Mouse (Mus musculus): Measurements from ENCODE around the gene 1810010D01Rik. TPM values are rescaled to one million over a fixed set of nuclear protein-coding genes. Genes with fewer than 3 reads are reported as not detected.

Gene 1810010D01Rik
- polyA plus RNA-seq, 1 experiment from 2014 or later: 0.21 TPM

DNA sequence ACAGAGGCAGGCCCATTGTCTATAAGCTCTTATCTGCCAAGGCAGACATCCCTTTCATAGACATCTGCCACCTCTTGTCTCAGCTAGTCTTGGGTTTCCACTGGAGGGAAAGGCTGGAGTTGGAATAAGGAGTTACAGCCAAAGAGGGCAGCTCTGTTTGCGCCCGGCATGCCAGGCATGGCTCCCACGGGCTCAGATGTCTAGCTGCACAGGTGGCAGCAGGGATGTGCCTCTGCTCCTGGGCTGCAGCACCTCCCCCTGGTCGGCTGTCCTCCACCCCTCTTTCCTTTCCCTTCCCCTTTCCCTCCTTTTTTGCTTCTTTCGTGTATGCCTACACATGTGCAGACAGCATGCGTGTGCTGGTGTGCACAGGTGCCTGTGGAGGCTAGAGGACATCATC is 15.1 kb downstream of the 1810010D01Rik start:
- H3K4me1 ChIP-seq (replicated peaks; ENCODE audit: control insufficient read depth, insufficient read depth, low read length): no peaks in the 10 kb centered on the region; the same call in 1 of the 2 replicates
- no peaks in the 10 kb centered on the region for H3K36me3 ChIP-seq (ENCODE audit: control insufficient read depth, insufficient read depth, low read length)
- no peak overlapping the region for H3K4me2 ChIP-seq (ENCODE audit: low read depth, low read length, severe bottlenecking)
- ATAC-seq (replicated peaks; ENCODE audit: low FRiP score): no peak
- H3K9me3 ChIP-seq (ENCODE audit: control insufficient read depth, low read length): no peaks in the 10 kb centered on the region
- no peak overlapping the region for H3K4me3 ChIP-seq (ENCODE audit: low read depth, low read length)
- no peaks in the 10 kb centered on the region for H3K27me3 ChIP-seq (ENCODE audit: control insufficient read depth, insufficient read depth, low read length)
- H3K27ac ChIP-seq (ENCODE audit: low read depth, low read length): no peak overlapping the region
- WGBS: 76% methylated on average over 6 of the region's 6 CpGs
- no peak overlapping the region for H3K9ac ChIP-seq (ENCODE audit: low read length)
- no peak for DNase-seq (ENCODE audit: low spot score)

GRCm38 (mm10) chr7:145190520-145190919 is 17.4 kb downstream of the 1810010D01Rik start:
- Histone ChIP-seq H3K4me3 (ENCODE audit: low read depth, low read length) (no peak overlapping the region), H3K4me1 (replicated peaks; ENCODE audit: control insufficient read depth, insufficient read depth, low read length) (no peaks in the 10 kb centered on the region), H3K9me3 (ENCODE audit: control insufficient read depth, low read length) (no peaks in the 10 kb centered on the region), H3K4me2 (ENCODE audit: low read depth, low read length, severe bottlenecking) (no peak overlapping the region), H3K36me3 (ENCODE audit: control insufficient read depth, insufficient read depth, low read length) (no peaks in the 10 kb centered on the region), H3K27me3 (ENCODE audit: control insufficient read depth, insufficient read depth, low read length) (no peaks in the 10 kb centered on the region), H3K27ac (ENCODE audit: low read depth, low read length) (no peak overlapping the region), H3K9ac (ENCODE audit: low read length) (no peak overlapping the region)
- DNase-seq (ENCODE audit: low spot score) (no peak), ATAC-seq (replicated peaks; ENCODE audit: low FRiP score) (no peak)

DNA sequence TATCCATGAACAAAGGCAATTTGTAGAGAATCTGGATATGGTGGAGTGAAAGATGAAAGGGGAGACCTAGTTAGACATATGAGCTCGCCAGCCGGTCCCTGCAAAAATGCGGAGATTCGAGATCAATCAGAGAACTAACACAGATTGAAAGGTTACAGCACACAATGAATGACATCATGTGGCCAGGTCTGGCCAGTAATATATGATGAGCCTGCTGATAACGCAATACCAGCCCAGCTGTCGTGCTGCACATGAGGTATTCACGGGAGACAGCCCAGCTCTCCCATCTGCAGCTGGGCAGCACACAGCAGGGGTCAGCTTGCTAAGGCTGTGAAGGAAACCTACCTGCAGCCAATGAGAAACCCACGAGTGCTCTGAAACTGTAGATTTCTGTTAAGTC is 18.6 kb downstream of the 1810010D01Rik start:
- DNase-seq (ENCODE audit: low spot score): no peak
- no peak overlapping the region for H3K4me3 ChIP-seq (ENCODE audit: low read depth, low read length)
- no peaks in the 10 kb centered on the region for H3K4me1 ChIP-seq (replicated peaks; ENCODE audit: control insufficient read depth, insufficient read depth, low read length)
- H3K27me3 ChIP-seq (ENCODE audit: control insufficient read depth, insufficient read depth, low read length): no peaks in the 10 kb centered on the region
- no peak overlapping the region for H3K9ac ChIP-seq (ENCODE audit: low read length)
- WGBS: 60% methylated on average over 8 of the region's 8 CpGs
- ATAC-seq (replicated peaks; ENCODE audit: low FRiP score): no peak
- H3K9me3 ChIP-seq (ENCODE audit: control insufficient read depth, low read length): no peaks in the 10 kb centered on the region
- H3K36me3 ChIP-seq (ENCODE audit: control insufficient read depth, insufficient read depth, low read length): no peaks in the 10 kb centered on the region
- H3K27ac ChIP-seq (ENCODE audit: low read depth, low read length): no peak overlapping the region
- H3K4me2 ChIP-seq (ENCODE audit: low read depth, low read length, severe bottlenecking): no peak overlapping the region

DNA sequence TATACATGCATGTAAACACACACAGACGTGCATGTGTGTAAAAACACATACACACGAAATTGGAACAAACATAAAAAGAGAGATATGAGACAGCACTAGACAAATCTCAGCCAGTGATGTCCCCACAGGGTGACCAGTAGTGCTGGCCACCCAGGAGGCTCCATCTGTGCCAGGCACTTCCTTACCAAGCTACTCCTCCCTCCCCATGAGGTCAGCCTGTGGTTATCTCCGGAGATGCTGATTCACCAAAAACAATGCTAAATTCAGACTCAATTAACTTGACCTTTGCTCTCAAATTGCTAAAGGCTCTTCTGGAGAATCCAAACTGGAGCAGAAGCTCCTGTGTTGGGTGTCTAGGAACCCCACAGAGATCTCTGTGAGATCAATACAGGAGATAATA is 20.1 kb downstream of the 1810010D01Rik start:
- Histone ChIP-seq H3K36me3 (ENCODE audit: control insufficient read depth, insufficient read depth, low read length) (no peaks in the 10 kb centered on the region), H3K27me3 (ENCODE audit: control insufficient read depth, insufficient read depth, low read length) (no peaks in the 10 kb centered on the region), H3K27ac (ENCODE audit: low read depth, low read length) (no peak overlapping the region), H3K4me1 (replicated peaks; ENCODE audit: control insufficient read depth, insufficient read depth, low read length) (no peaks in the 10 kb centered on the region), H3K4me3 (ENCODE audit: low read depth, low read length) (no peak overlapping the region), H3K4me2 (ENCODE audit: low read depth, low read length, severe bottlenecking) (no peak overlapping the region), H3K9me3 (ENCODE audit: control insufficient read depth, low read length) (no peaks in the 10 kb centered on the region), H3K9ac (ENCODE audit: low read length) (no peak overlapping the region)
- WGBS: 76% methylated on average over 3 of the region's 3 CpGs
- DNase-seq (ENCODE audit: low spot score) (no peak), ATAC-seq (replicated peaks; ENCODE audit: low FRiP score) (no peak)

- no peak overlapping the region for H3K9ac ChIP-seq (ENCODE audit: low read length)
- WGBS: 71% methylated on average over 4 of the region's 4 CpGs
- H3K36me3 ChIP-seq (ENCODE audit: control insufficient read depth, insufficient read depth, low read length): no peaks in the 10 kb centered on the region
- H3K27me3 ChIP-seq (ENCODE audit: control insufficient read depth, insufficient read depth, low read length): no peaks in the 10 kb centered on the region
- peaks cover 6% of the 10 kb centered on the region for H3K4me1 ChIP-seq (replicated peaks; ENCODE audit: control insufficient read depth, insufficient read depth, low read length)
- no peak overlapping the region for H3K27ac ChIP-seq (ENCODE audit: low read depth, low read length)
- H3K4me2 ChIP-seq (ENCODE audit: low read depth, low read length, severe bottlenecking): no peak overlapping the region
- no peak for DNase-seq (ENCODE audit: low spot score)
- H3K9me3 ChIP-seq (ENCODE audit: control insufficient read depth, low read length): no peaks in the 10 kb centered on the region
- H3K4me3 ChIP-seq (ENCODE audit: low read depth, low read length): no peak overlapping the region
- no peak for ATAC-seq (replicated peaks; ENCODE audit: low FRiP score)
Observed at GRCm38 (mm10) chr7:145182388-145182787, 25.5 kb downstream of the 1810010D01Rik start.

GRCm38 (mm10) chr7:145181376-145182034 is 26.4 kb downstream of the 1810010D01Rik start:
- Histone ChIP-seq H3K4me3 (ENCODE audit: low read depth, low read length) (no peak overlapping the region), H3K36me3 (ENCODE audit: control insufficient read depth, insufficient read depth, low read length) (no peaks in the 10 kb centered on the region), H3K27ac (ENCODE audit: low read depth, low read length) (no peak overlapping the region), H3K4me2 (ENCODE audit: low read depth, low read length, severe bottlenecking) (0 out of 2 replicates have a peak overlapping the region, but pooled peaks have one; percentile 2), H3K4me1 (replicated peaks; ENCODE audit: control insufficient read depth, insufficient read depth, low read length) (peaks cover 14% of the 10 kb centered on the region), H3K27me3 (ENCODE audit: control insufficient read depth, insufficient read depth, low read length) (no peaks in the 10 kb centered on the region), H3K9me3 (ENCODE audit: control insufficient read depth, low read length) (no peaks in the 10 kb centered on the region), H3K9ac (ENCODE audit: low read length) (no peak overlapping the region)
- WGBS: 59% methylated on average over 11 of the region's 11 CpGs
- DNase-seq (ENCODE audit: low spot score) (no peak), ATAC-seq (replicated peaks; ENCODE audit: low FRiP score) (no peak)

DNA sequence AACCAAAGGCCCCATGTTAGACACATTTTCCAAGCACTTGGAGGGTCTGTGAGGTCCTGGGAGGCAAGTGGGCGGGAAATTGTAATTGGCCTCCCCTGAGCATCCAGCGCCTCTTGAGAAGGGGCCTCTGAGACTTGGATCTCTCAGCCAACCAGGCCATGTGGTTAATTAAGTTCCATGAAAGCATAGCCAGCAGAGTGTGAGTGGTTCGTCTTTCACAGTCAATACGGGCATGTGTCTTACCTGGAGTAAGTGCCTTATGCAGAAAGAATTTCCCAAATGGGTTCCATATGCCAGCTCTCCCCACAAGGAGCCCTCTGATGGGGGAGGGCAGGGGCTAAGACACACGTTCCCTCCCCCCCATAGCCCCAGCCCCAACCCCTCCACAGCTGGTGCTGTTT is 28.2 kb downstream of the 1810010D01Rik start:
- 37% methylated on average over 5 of the region's 5 CpGs for WGBS
- H3K27me3 ChIP-seq (ENCODE audit: control insufficient read depth, insufficient read depth, low read length): no peaks in the 10 kb centered on the region
- no peak overlapping the region for H3K27ac ChIP-seq (ENCODE audit: low read depth, low read length)
- H3K4me2 ChIP-seq (ENCODE audit: low read depth, low read length, severe bottlenecking): no peak overlapping the region
- DNase-seq (ENCODE audit: low spot score) (no peak), ATAC-seq (replicated peaks; ENCODE audit: low FRiP score) (no peak)
- H3K9ac ChIP-seq (ENCODE audit: low read length): no peak overlapping the region
- H3K9me3 ChIP-seq (ENCODE audit: control insufficient read depth, low read length): no peaks in the 10 kb centered on the region
- no peak overlapping the region for H3K4me3 ChIP-seq (ENCODE audit: low read depth, low read length)
- H3K4me1 ChIP-seq (replicated peaks; ENCODE audit: control insufficient read depth, insufficient read depth, low read length): peaks cover 17% of the 10 kb centered on the region
- H3K36me3 ChIP-seq (ENCODE audit: control insufficient read depth, insufficient read depth, low read length): no peaks in the 10 kb centered on the region

GRCm38 (mm10) chr7:145176750-145177589 is 30.9 kb downstream of the 1810010D01Rik start:
- Histone ChIP-seq H3K27me3 (ENCODE audit: control insufficient read depth, insufficient read depth, low read length) (no peaks in the 10 kb centered on the region), H3K4me3 (ENCODE audit: low read depth, low read length) (no peak overlapping the region), H3K4me1 (replicated peaks; ENCODE audit: control insufficient read depth, insufficient read depth, low read length) (peaks cover 26% of the 10 kb centered on the region), H3K9ac (ENCODE audit: low read length) (peak overlapping the region; percentile 33), H3K4me2 (ENCODE audit: low read depth, low read length, severe bottlenecking) (no peak overlapping the region), H3K27ac (ENCODE audit: low read depth, low read length) (peak overlapping the region; percentile 50; the same call in 1 of the 2 replicates), H3K9me3 (ENCODE audit: control insufficient read depth, low read length) (no peaks in the 10 kb centered on the region), H3K36me3 (ENCODE audit: control insufficient read depth, insufficient read depth, low read length) (no peaks in the 10 kb centered on the region)
- 34% methylated on average over 15 of the region's 15 CpGs for WGBS
- 0 out of 2 replicates have a peak, but pooled peaks have one; percentile 25 for ATAC-seq (replicated peaks; ENCODE audit: low FRiP score)
- DNase-seq (ENCODE audit: low spot score): no peak

All from forebrain, embryonic 11.5 days (tissue).